Mouse (Mus musculus) gastrocnemius, postnatal 14 days (tissue): ENCODE results near the gene Slc25a22. TPM values are rescaled to one million over a fixed set of nuclear protein-coding genes. Genes with fewer than 3 reads are reported as not detected.
"Not testable (repeated sequence)": the region's sequence is repeated elsewhere in the genome, so short reads cannot be mapped to it uniquely, and the experiment has no call there.

Experiments used
- DNase-seq: peaks from one replicate; pipeline ENCODE4 v3.0.0; 2021; ENCODE audit warnings: mixed read lengths
- intact Hi-C: fragments of 180-260 bp; cut with DNase I; formaldehyde crosslinking; loops from one replicate; pipeline ENCODE4 v1.15.1; 2025; ENCODE audit warnings: low total_unique reads
- total RNA-seq, 2 experiments: library from RNA; stranded (reverse); gene quantifications; 2 replicates each; pipeline ENCODE4 v1.2.3; 2021

The Slc25a22 gene
- total RNA-seq, 2 experiments from 2014 or later = 14.8 to 32.4 TPM

GRCm38 (mm10) chr7:141461521-141462332 is 24.0 kb upstream of the Slc25a22 start:
- DNase-seq = peak; percentile 32
- intact Hi-C loops = no loop called here

- DNase-seq = peak; percentile 22
- intact Hi-C loops = no loop called here
These were observed 22.9 kb upstream of the Slc25a22 start, which contains the start of gene Cracr2b for GRCm38 (mm10) chr7:141460391-141461113. Gene Cracr2b (plus strand): TSS chr7:141461094.

GRCm38 (mm10) chr7:141460001-141460390 is 22.3 kb upstream of the Slc25a22 start:
- intact Hi-C loops = no loop called here
- DNase-seq = peak; percentile 26

GRCm38 (mm10) chr7:141459301-141459711 is 21.6 kb upstream of the Slc25a22 start:
- intact Hi-C loops = no loop called here

GRCm38 (mm10) chr7:141458661-141459060 is 21.0 kb upstream of the Slc25a22 start:
- peak; percentile 3 for DNase-seq
- intact Hi-C loops = no loop called here

More at GRCm38 (mm10) chr7:141459301-141459711, 21.6 kb upstream of the Slc25a22 start:
- peak; percentile 32 for DNase-seq

GRCm38 (mm10) chr7:141457986-141458660 is 20.4 kb upstream of the Slc25a22 start:
- peak; percentile 65 for DNase-seq
- intact Hi-C loops = no loop called here

GRCm38 (mm10) chr7:141457236-141457635 is 19.5 kb upstream of the Slc25a22 start:
- intact Hi-C loops = no loop called here
- peak; percentile 8 for DNase-seq

- DNase-seq = peak; percentile 43
- intact Hi-C loops = no loop called here
These were observed 19.0 kb upstream of the Slc25a22 start for GRCm38 (mm10) chr7:141456739-141457138.

- peak; percentile 78 for DNase-seq
- intact Hi-C loops = no loop called here
These were observed 18.1 kb upstream of the Slc25a22 start for GRCm38 (mm10) chr7:141455610-141456314.

GRCm38 (mm10) chr7:141454967-141455551 is 17.4 kb upstream of the Slc25a22 start, which contains the start of gene Pnpla2:
Gene Pnpla2 (plus strand): TSS chr7:141455198.
- DNase-seq = peak; percentile 97
- intact Hi-C loops = no loop called here

GRCm38 (mm10) chr7:141453636-141454035 is 15.9 kb upstream of the Slc25a22 start:
- intact Hi-C loops = no loop called here
- no peak for DNase-seq

- intact Hi-C loops = no loop called here
- DNase-seq = no peak
These were observed 14.2 kb upstream of the Slc25a22 start for GRCm38 (mm10) chr7:141451928-141452327.

- DNase-seq = peak; percentile 94
- intact Hi-C loops = no loop called here
These were observed 9.7 kb upstream of the Slc25a22 start, which contains the start of gene Rplp2 for GRCm38 (mm10) chr7:141447110-141447991. Gene Rplp2 (plus strand): TSS chr7:141447370.

GRCm38 (mm10) chr7:141446374-141446773 is 8.7 kb upstream of the Slc25a22 start:
- intact Hi-C loops, DNase-seq: not testable (repeated sequence)

GRCm38 (mm10) chr7:141443828-141444237 is 6.1 kb upstream of the Slc25a22 start, which contains the start of gene Pidd1:
Gene Pidd1 (minus strand): TSS chr7:141444025.
- DNase-seq = peak; percentile 65
- intact Hi-C loops = loop anchor here (5.0 kb wide), 1 partner anchor 37 kb away; no protein-coding TSS in a partner anchor

- DNase-seq = peak; percentile 30
- intact Hi-C loops = loop anchor here (5.0 kb wide), 1 partner anchor 36 kb away; no protein-coding TSS in a partner anchor
These were observed 5.6 kb upstream of the Slc25a22 start for GRCm38 (mm10) chr7:141443081-141443821.

- DNase-seq = peak; percentile 4
- intact Hi-C loops = loop anchor here (5.0 kb wide), 1 partner anchor 35 kb away; no protein-coding TSS in a partner anchor
These were observed 4.5 kb upstream of the Slc25a22 start for GRCm38 (mm10) chr7:141442199-141442598.
